Mouse (Mus musculus) pancreas, adult 10 weeks (tissue): ENCODE data around the gene Klhdc1. TPM values are rescaled to one million over a fixed set of nuclear protein-coding genes. Genes with fewer than 3 reads are reported as not detected.

ENCODE experiments used
- polyA plus RNA-seq: library from polyadenylated mRNA; stranded (reverse); fragments of 350-450 nt; fragmentation: Illumina TruSeq; extraction: RNeasy Lipid Tissue Mini Kit (QIAGEN cat#74804); gene quantifications from one replicate; pipeline ENCODE4 v1.2.3, GENCODE M21; 2015; ENCODE audit warnings: low read depth, low replicate concordance; ENCODE audit not compliant: insufficient read depth

The Klhdc1 gene
- polyA plus RNA-seq, result 0.72 TPM

GRCm38 (mm10) chr12:69240876-69241275 is at the start of gene Klhdc1:
TSS of gene Klhdc1 (plus strand) at chr12:69241176.

GRCm38 (mm10) chr12:69196444-69197377 is 44.3 kb upstream of the Klhdc1 start, which contains the start of gene Gm49383:
TSS of gene Gm49383 (minus strand) at chr12:69197104.

GRCm38 (mm10) chr12:69198164-69198535 is 42.8 kb upstream of the Klhdc1 start, which contains the start of gene Dnaaf2:
TSS of gene Dnaaf2 (minus strand) at chr12:69198429.

GRCm38 (mm10) chr12:69204052-69204833 is 36.7 kb upstream of the Klhdc1 start, which contains the start of gene Gm49384:
TSS of gene Gm49384 (minus strand) at chr12:69204267.

GRCm38 (mm10) chr12:69227776-69228466 is 13.1 kb upstream of the Klhdc1 start, which contains the start of gene Pole2:
TSS of gene Pole2 (minus strand) at chr12:69228195.

GRCm38 (mm10) chr12:69296511-69297410 is 55.8 kb downstream of the Klhdc1 start, which contains the start of gene Klhdc2:
TSS of gene Klhdc2 (plus strand) at chr12:69296681.

Other genes with a start within 250 kb of the Klhdc1 start
- 1,238 TPM for gene Rps29, start 82.0 kb upstream of the Klhdc1 start, polyA plus RNA-seq
- gene Lrr1, start 72.4 kb upstream of the Klhdc1 start, polyA plus RNA-seq, result not detected
- gene Rpl36al, start 57.1 kb upstream of the Klhdc1 start, polyA plus RNA-seq, result 379 TPM
- gene Mgat2, start 57.0 kb upstream of the Klhdc1 start, polyA plus RNA-seq, result 13.2 TPM
- gene Gm49383, start 44.1 kb upstream of the Klhdc1 start, polyA plus RNA-seq, result not detected
- gene Dnaaf2, start 42.7 kb upstream of the Klhdc1 start, polyA plus RNA-seq, result not detected
- gene Gm49384, start 36.9 kb upstream of the Klhdc1 start, polyA plus RNA-seq, result not detected
- gene Pole2, start 13.0 kb upstream of the Klhdc1 start, polyA plus RNA-seq, result 0.54 TPM
- gene Klhdc2, start 55.5 kb downstream of the Klhdc1 start, polyA plus RNA-seq, result 13.3 TPM
- 14.8 TPM for gene Nemf, start 116.0 kb downstream of the Klhdc1 start, polyA plus RNA-seq
- gene Arf6, start 131.0 kb downstream of the Klhdc1 start, polyA plus RNA-seq, result 11.4 TPM
- not detected for gene Gm9887, start 131.3 kb downstream of the Klhdc1 start, polyA plus RNA-seq